Mouse (Mus musculus) MEL (cell line): Measurements from ENCODE around the gene Tmem44. TPM values are rescaled to one million over a fixed set of nuclear protein-coding genes. Genes with fewer than 3 reads are reported as not detected.

Experiments
- DNase-seq: peaks from one replicate; pipeline ENCODE4 v3.0.0; 2011; ENCODE audit warnings: low read depth, low spot score
- H3K27ac ChIP-seq: 2 replicates; pipeline ENCODE4 v1.5.1; 2012; ENCODE audit warnings: low read depth, mild to moderate bottlenecking, control low read depth, low read length, moderate library complexity; ENCODE audit not compliant: control insufficient read depth
- H3K27me3 ChIP-seq, 2 experiments: fragments of 150-350 bp in 1 of 2; sonication (generic) in 1 of 2; 2 replicates each; pipeline ENCODE4 v1.6.1; 2012; ENCODE audit warnings: low read length in 2 of 2, mild to moderate bottlenecking in 2 of 2, improper control_type of control experiment in 1 of 2, moderate library complexity in 1 of 2; ENCODE audit not compliant: insufficient read depth in 2 of 2, control insufficient read depth in 1 of 2
- H3K36me3 ChIP-seq, 2 experiments: 2 replicates each; pipeline ENCODE4 v1.6.1; 2012 to 2014; ENCODE audit warnings: low read length in 2 of 2, improper control_type of control experiment in 1 of 2, inconsistent platforms in 1 of 2, mild to moderate bottlenecking in 1 of 2; ENCODE audit not compliant: insufficient read depth in 2 of 2, control insufficient read depth in 1 of 2
- H3K4me1 ChIP-seq, 2 experiments: fragments of 150-350 bp in 1 of 2; sonication (generic) in 1 of 2; 2 replicates each; pipeline ENCODE4 v1.6.1; 2012; ENCODE audit warnings: low read length in 2 of 2, improper control_type of control experiment in 1 of 2, mild to moderate bottlenecking in 1 of 2; ENCODE audit not compliant: insufficient read depth in 2 of 2, control insufficient read depth in 1 of 2
- H3K4me3 ChIP-seq, 2 experiments: fragments of 150-350 bp in 1 of 2; sonication (generic) in 1 of 2; 2 replicates each; pipeline ENCODE4 v1.5.1; 2012; ENCODE audit warnings: low read depth in 2 of 2, low read length in 2 of 2, mild to moderate bottlenecking in 2 of 2, moderate library complexity in 2 of 2, control low read depth in 1 of 2, improper control_type of control experiment in 1 of 2; ENCODE audit not compliant: control insufficient read depth in 1 of 2, insufficient read depth in 1 of 2
- H3K79me2 ChIP-seq: 2 replicates; pipeline ENCODE4 v1.6.1; 2012; ENCODE audit warnings: mild to moderate bottlenecking, low read length, moderate library complexity; ENCODE audit not compliant: control insufficient read depth, poor library complexity, insufficient read depth
- H3K9ac ChIP-seq: 2 replicates; pipeline ENCODE4 v1.6.1; 2012; ENCODE audit warnings: low read depth, mild to moderate bottlenecking, control low read depth, low read length, moderate library complexity; ENCODE audit not compliant: control insufficient read depth, poor library complexity, severe bottlenecking
- H3K9me3 ChIP-seq: fragments of 150-350 bp; sonication (generic); replicated peaks from 2 replicates; pipeline ENCODE4 v1.6.1; 2012; ENCODE audit warnings: mild to moderate bottlenecking, low read length, improper control_type of control experiment, moderate library complexity; ENCODE audit not compliant: insufficient read depth
- BHLHE40 ChIP-seq: IDR thresholded peaks from 2 replicates; pipeline ENCODE4 v1.6.1; 2012; ENCODE audit warnings: low read depth, mild to moderate bottlenecking, inconsistent platforms, low read length, improper control_type of control experiment, borderline replicate concordance
- CHD1 ChIP-seq: IDR thresholded peaks from 2 replicates; pipeline ENCODE4 v1.6.1; 2012; ENCODE audit warnings: low read depth, mild to moderate bottlenecking, inconsistent platforms, low read length, improper control_type of control experiment
- E2F4 ChIP-seq: IDR thresholded peaks from 2 replicates; pipeline ENCODE4 v1.6.1; 2011; ENCODE audit warnings: low read depth, low read length, improper control_type of control experiment, borderline replicate concordance
- HCFC1 ChIP-seq: IDR thresholded peaks from 2 replicates; pipeline ENCODE4 v1.6.1; 2012; ENCODE audit warnings: low read depth, mild to moderate bottlenecking, inconsistent platforms, low read length, improper control_type of control experiment, moderate library complexity
- JUND ChIP-seq: IDR thresholded peaks from 2 replicates; pipeline ENCODE4 v1.6.1; 2011; ENCODE audit warnings: low read depth, mild to moderate bottlenecking, improper control_type of control experiment, low read length
- KAT2A ChIP-seq: conservative IDR thresholded peaks from 2 replicates; pipeline ENCODE4 v1.6.1; 2012; ENCODE audit warnings: low read depth, low read length, improper control_type of control experiment, inconsistent platforms
- MEF2A ChIP-seq: IDR thresholded peaks from 2 replicates; pipeline ENCODE4 v1.6.1; 2014; ENCODE audit warnings: low read depth, mild to moderate bottlenecking, inconsistent platforms, low read length, improper control_type of control experiment; ENCODE audit not compliant: poor library complexity, insufficient replicate concordance, severe bottlenecking; ENCODE audit errors: extremely low read depth
- MYB ChIP-seq: IDR thresholded peaks from 2 replicates; pipeline ENCODE4 v1.6.1; 2011; ENCODE audit warnings: mild to moderate bottlenecking, low read depth, low read length, improper control_type of control experiment
- MYC ChIP-seq: IDR thresholded peaks from 2 replicates; pipeline ENCODE4 v1.6.1; 2011; ENCODE audit warnings: low read depth, mild to moderate bottlenecking, low read length, improper control_type of control experiment, moderate library complexity
- POLR2A ChIP-seq, 2 experiments: IDR thresholded peaks; 2 replicates each; pipeline ENCODE4 v1.6.1; 2011 to 2012; ENCODE audit warnings: low read length in 2 of 2, mild to moderate bottlenecking in 2 of 2, control low read depth in 1 of 2, improper control_type of control experiment in 1 of 2, low read depth in 1 of 2, moderate library complexity in 1 of 2; ENCODE audit not compliant: control insufficient read depth in 1 of 2, insufficient read depth in 1 of 2, poor library complexity in 1 of 2
- POLR2AphosphoS5 ChIP-seq: IDR thresholded peaks from 2 replicates; pipeline ENCODE4 v1.6.1; 2012; ENCODE audit warnings: low read depth, borderline replicate concordance, mild to moderate bottlenecking, inconsistent platforms, low read length, moderate library complexity, mixed read lengths
- RAD21 ChIP-seq: IDR thresholded peaks from 2 replicates; pipeline ENCODE4 v1.6.1; 2011; ENCODE audit warnings: mild to moderate bottlenecking, low read depth, low read length, improper control_type of control experiment
- SMC3 ChIP-seq: IDR thresholded peaks from 2 replicates; pipeline ENCODE4 v1.6.1; 2011; ENCODE audit warnings: low read depth, low read length, improper control_type of control experiment
- TBP ChIP-seq: IDR thresholded peaks from 2 replicates; pipeline ENCODE4 v1.8.0; 2011; ENCODE audit warnings: low read depth, low read length, improper control_type of control experiment
- TCF12 ChIP-seq: IDR thresholded peaks from 2 replicates; pipeline ENCODE4 v1.6.1; 2014; ENCODE audit warnings: low read depth, mild to moderate bottlenecking, inconsistent platforms, low read length, improper control_type of control experiment, moderate library complexity
- UBTF ChIP-seq: IDR thresholded peaks from 2 replicates; pipeline ENCODE4 v1.6.1; 2012; ENCODE audit warnings: low read depth, mild to moderate bottlenecking, inconsistent platforms, low read length, improper control_type of control experiment, moderate library complexity, borderline replicate concordance; ENCODE audit not compliant: insufficient read depth
- USF1 ChIP-seq: IDR thresholded peaks from 2 replicates; pipeline ENCODE4 v1.6.1; 2014; ENCODE audit warnings: low read depth, mild to moderate bottlenecking, inconsistent platforms, low read length, improper control_type of control experiment, moderate library complexity
- USF2 ChIP-seq, 2 experiments: IDR thresholded peaks; 2 replicates each; pipeline ENCODE4 v1.6.1; 2011 to 2012; ENCODE audit warnings: improper control_type of control experiment in 2 of 2, low read length in 2 of 2, borderline replicate concordance in 1 of 2, inconsistent platforms in 1 of 2, low read depth in 1 of 2, mild to moderate bottlenecking in 1 of 2; ENCODE audit not compliant: insufficient read depth in 1 of 2
- ZKSCAN1 ChIP-seq: IDR thresholded peaks from 2 replicates; pipeline ENCODE4 v1.6.1; 2012; ENCODE audit warnings: low read depth, mild to moderate bottlenecking, inconsistent platforms, low read length, improper control_type of control experiment, moderate library complexity
- ZNF384 ChIP-seq: IDR thresholded peaks from 2 replicates; pipeline ENCODE4 v1.6.1; 2012; ENCODE audit warnings: low read depth, mild to moderate bottlenecking, inconsistent platforms, low read length, improper control_type of control experiment
- polyA plus RNA-seq, 2 experiments: library from polyadenylated mRNA; stranded (reverse) in 1 of 2; unstranded in 1 of 2; fragments of >175 nt in 1 of 2; fragments of >200 nt in 1 of 2; gene quantifications; 2 replicates each; pipeline versions ENCODE4 v1.2.1 to v1.2.4; 2012; ENCODE audit warnings: low replicate concordance in 2 of 2, low read depth in 1 of 2; ENCODE audit not compliant: insufficient read length in 2 of 2, insufficient read depth in 1 of 2, missing spikeins in 1 of 2
- total RNA-seq: library from RNA; depleted of rRNA; stranded (reverse); fragments of 300-350 nt; gene quantifications from 2 replicates; pipeline ENCODE4 v1.2.3, GENCODE M21; 2012

The Tmem44 gene
- total and polyA plus RNA-seq, 3 experiments = 0.50 to 1.4 TPM; not detected in 1

- DNase-seq = no peak
- H3K27me3 ChIP-seq = no peaks in the 10 kb centered on the region
- H3K36me3 ChIP-seq = peaks cover 0 to 7% of the 10 kb centered on the region in 2 experiments; a peak in 2 of 4 replicates
- no peaks in the 10 kb centered on the region for H3K79me2 ChIP-seq
- H3K9ac ChIP-seq = no peak overlapping the region
- no peak overlapping the region for H3K27ac ChIP-seq
- no peaks in the 10 kb centered on the region for H3K9me3 ChIP-seq
- no peak for TF ChIP-seq USF1
- TF ChIP-seq TBP = no peak
- no peak for TF ChIP-seq TCF12
- no peak for TF ChIP-seq RAD21
- TF ChIP-seq ZNF384 = no peak
- TF ChIP-seq HCFC1 = no peak
- TF ChIP-seq MYC = no peak
- TF ChIP-seq UBTF = no peak
- no peak for TF ChIP-seq JUND
- TF ChIP-seq KAT2A = no peak
- TF ChIP-seq E2F4 = no peak
- no peak for TF ChIP-seq MEF2A
- no peak for TF ChIP-seq USF2 (IDR thresholded peaks at IDR 0.05; ENCODE audit: borderline replicate concordance in 1 of 2, insufficient read depth in 1 of 2, low read depth in 1 of 2, low read length in 2 of 2)
- TF ChIP-seq CHD1 = no peak
- H3K4me1 ChIP-seq = peaks cover 0 to 10% of the 10 kb centered on the region in 2 experiments; a peak in 2 of 4 replicates
- no peak overlapping the region for H3K4me3 ChIP-seq
These were observed 50.4 kb downstream of the Tmem44 start for GRCm38 (mm10) chr16:30500223-30500622.

GRCm38 (mm10) chr16:30499126-30499857 is 51.4 kb downstream of the Tmem44 start:
- H3K79me2 ChIP-seq = no peaks in the 10 kb centered on the region

More at GRCm38 (mm10) chr16:30499126-30499857, 51.4 kb downstream of the Tmem44 start:
- TF ChIP-seq MYC (no peak), BHLHE40 (no peak), TCF12 (no peak), KAT2A (no peak), POLR2AphosphoS5 (no peak), ZNF384 (no peak), POLR2A (IDR thresholded peaks at IDR 0.05; ENCODE audit: control insufficient read depth in 1 of 2, insufficient read depth in 1 of 2, low read depth in 1 of 2, low read length in 2 of 2, poor library complexity in 1 of 2) (no peak), JUND (no peak), ZKSCAN1 (no peak), SMC3 (no peak), MYB (no peak)
- no peak for DNase-seq
- no peak overlapping the region for H3K27ac ChIP-seq
- peaks cover 0 to 10% of the 10 kb centered on the region in 2 experiments; a peak in 2 of 4 replicates for H3K4me1 ChIP-seq
- H3K9me3 ChIP-seq = no peaks in the 10 kb centered on the region
- H3K9ac ChIP-seq = no peak overlapping the region
- no peaks in the 10 kb centered on the region for H3K27me3 ChIP-seq
- H3K4me3 ChIP-seq = no peak overlapping the region
- peaks cover 0 to 7% of the 10 kb centered on the region in 2 experiments; a peak in 2 of 4 replicates for H3K36me3 ChIP-seq
